Mouse (Mus musculus): ENCODE measurements around the gene Unc50. TPM values are rescaled to one million over a fixed set of nuclear protein-coding genes. Genes with fewer than 3 reads are reported as not detected.
A peak's percentile ranks its signal among the peaks of the same experiment; 100 is the strongest.

The Unc50 gene
- total and polyA plus RNA-seq, 3 experiments, result 41.8 to 75.5 (median 58.5) TPM

DNA sequence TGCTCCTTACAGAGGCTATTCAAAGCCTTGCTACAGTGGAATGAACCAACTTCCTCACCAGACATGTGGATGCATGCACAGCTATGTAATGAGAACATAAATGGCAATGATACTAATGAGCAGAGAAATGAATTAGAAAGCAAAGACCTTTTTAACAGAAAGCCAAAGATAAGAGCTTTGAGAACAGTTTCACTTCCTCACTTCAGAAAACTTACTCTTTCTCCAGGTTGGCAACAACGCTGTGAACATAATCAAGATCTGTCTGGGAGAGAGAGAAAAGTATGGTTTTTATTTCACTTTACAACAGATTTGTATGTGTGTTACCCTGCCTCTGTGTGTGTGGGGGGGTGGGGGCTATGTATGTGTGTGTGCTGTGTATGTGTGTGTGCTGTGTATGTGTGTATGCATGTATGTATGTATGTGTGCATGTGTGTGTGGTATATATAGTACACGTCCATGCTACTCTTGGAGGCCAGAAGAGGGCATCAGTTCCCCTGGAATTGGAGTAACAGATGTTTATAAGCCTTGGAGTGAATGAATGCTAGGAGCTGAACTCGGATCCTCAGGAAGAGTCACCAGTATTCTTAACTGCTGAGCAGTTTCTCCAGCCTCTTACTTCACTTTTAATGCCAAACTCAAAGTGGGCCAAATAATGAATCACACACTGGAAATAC, 36.5 kb downstream of the Unc50 start:
- Histone ChIP-seq H3K4me2 (ENCODE audit: insufficient read depth, low read depth, poor library complexity, severe bottlenecking) (no peak overlapping the region), H3K27me3 (replicated peaks) (no peaks in the 10 kb centered on the region), H3K4me1 (ENCODE audit: control insufficient read depth in 1 of 2, insufficient read depth in 2 of 2) (peaks cover 6 to 31% of the 10 kb centered on the region in 2 experiments), H3K36me3 (replicated peaks in 1 of 2; ENCODE audit: control insufficient read depth in 1 of 2, insufficient read depth in 1 of 2, low read length in 1 of 2) (peaks cover 34 to 57% of the 10 kb centered on the region in 2 experiments), H3K9me3 (replicated peaks; ENCODE audit: low read length) (peaks cover 9% of the 10 kb centered on the region), H3K4me3 (replicated peaks in 1 of 3; ENCODE audit: low read depth in 2 of 3, low read length in 2 of 3, poor library complexity in 1 of 3) (no peak overlapping the region), H3K9ac (ENCODE audit: insufficient read depth, low read depth) (no peak overlapping the region), H3K79me2 (replicated peaks; ENCODE audit: control insufficient read depth, extremely low read depth, insufficient read depth, poor library complexity, severe bottlenecking) (peaks cover 3% of the 10 kb centered on the region), H3K27ac (ENCODE audit: insufficient read depth, low read depth) (peak overlapping the region; percentile 71)
- no peak for DNase-seq (ENCODE audit: extremely low read depth)
- TF ChIP-seq MEF2A (IDR thresholded peaks at IDR 0.05; ENCODE audit: borderline replicate concordance, low read depth, low read length) (0 out of 2 replicates have a peak, but pooled peaks have one; percentile 13), RAD21 (IDR thresholded peaks at IDR 0.05; ENCODE audit: low read depth, low read length) (peak; percentile 52), HCFC1 (IDR thresholded peaks at IDR 0.05; ENCODE audit: low read depth, low read length) (no peak), CTCF (conservative IDR thresholded peaks at IDR 0.05 in 1 of 2, IDR thresholded peaks at IDR 0.05 in 1 of 2; ENCODE audit: low read depth in 2 of 2, low read length in 2 of 2) (peak in 1 of 2 experiments; percentile 55; a peak in 2 of 4 replicates), IRF4 (IDR thresholded peaks at IDR 0.05; ENCODE audit: low read depth, low read length) (peak; percentile 88), KAT2A (IDR thresholded peaks at IDR 0.05; ENCODE audit: insufficient replicate concordance, low read length) (no peak), MAZ (IDR thresholded peaks at IDR 0.05; ENCODE audit: low read depth, low read length) (no peak), ZKSCAN1 (IDR thresholded peaks at IDR 0.05; ENCODE audit: borderline replicate concordance, low read depth, low read length) (no peak), CHD2 (IDR thresholded peaks at IDR 0.05; ENCODE audit: low read length) (no peak), SMC3 (IDR thresholded peaks at IDR 0.05; ENCODE audit: low read depth, low read length) (peak; percentile 55), EP300 (IDR thresholded peaks at IDR 0.05; ENCODE audit: low read length) (peak; percentile 80)
- in situ Hi-C loops (cut with MboI; ENCODE audit: low pct_ligation_motif_present, low pct_unique_long_range_greater_than_20kb, low sequenced_read_pairs) (loop anchor here (10.0 kb wide), 1 partner anchor 192 kb away; no protein-coding TSS in a partner anchor), dilution Hi-C loops (cut with MboI; ENCODE audit: extremely low pct_ligation_motif_present, extremely low pct_unique_long_range_greater_than_20kb, low sequenced_read_pairs) (no loop called here)

DNA sequence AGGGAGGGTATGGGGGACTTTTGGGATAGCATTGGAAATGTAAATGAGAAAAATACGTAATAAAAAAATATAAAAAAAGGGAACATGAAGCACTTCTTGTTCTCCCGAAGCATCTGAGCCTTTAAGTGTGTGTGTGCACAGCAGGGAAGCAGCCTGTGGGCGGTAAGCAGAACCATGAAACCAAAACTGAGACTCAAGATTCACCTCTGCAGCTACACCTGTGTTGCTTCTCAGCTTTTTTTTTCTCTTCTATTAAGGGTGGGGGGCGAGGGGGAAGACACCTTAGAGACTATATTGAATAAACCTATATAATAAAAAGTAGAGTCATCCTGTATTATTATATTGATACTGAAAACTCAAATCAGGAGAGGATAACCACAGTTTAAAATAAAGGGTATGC, 37.9 kb downstream of the Unc50 start:
- dilution Hi-C loops (cut with MboI; ENCODE audit: extremely low pct_ligation_motif_present, extremely low pct_unique_long_range_greater_than_20kb, low sequenced_read_pairs) (no loop called here), in situ Hi-C loops (cut with MboI; ENCODE audit: low pct_ligation_motif_present, low pct_unique_long_range_greater_than_20kb, low sequenced_read_pairs) (loop anchor here (10.0 kb wide), 1 partner anchor 193 kb away; no protein-coding TSS in a partner anchor)
- TF ChIP-seq EP300 (IDR thresholded peaks at IDR 0.05; ENCODE audit: low read length) (peak; percentile 18; the same call in 1 of the 2 replicates), TCF12 (IDR thresholded peaks at IDR 0.05; ENCODE audit: low read depth, low read length) (0 out of 2 replicates have a peak, but pooled peaks have one; percentile 25), IRF4 (IDR thresholded peaks at IDR 0.05; ENCODE audit: low read depth, low read length) (no peak), ZNF384 (IDR thresholded peaks at IDR 0.05; ENCODE audit: low read depth, low read length) (peak; percentile 79)
- H3K4me2 ChIP-seq (ENCODE audit: insufficient read depth, low read depth, poor library complexity, severe bottlenecking), result no peak overlapping the region
- peaks cover 6% of the 10 kb centered on the region for H3K79me2 ChIP-seq (replicated peaks; ENCODE audit: control insufficient read depth, extremely low read depth, insufficient read depth, poor library complexity, severe bottlenecking)
- peaks cover 25 to 49% of the 10 kb centered on the region in 2 experiments for H3K36me3 ChIP-seq (replicated peaks in 1 of 2; ENCODE audit: control insufficient read depth in 1 of 2, insufficient read depth in 1 of 2, low read length in 1 of 2)
- H3K9me3 ChIP-seq (replicated peaks; ENCODE audit: low read length), result peaks cover 9% of the 10 kb centered on the region
- DNase-seq (ENCODE audit: extremely low read depth), result no peak
- H3K4me3 ChIP-seq (replicated peaks in 1 of 3; ENCODE audit: low read depth in 2 of 3, low read length in 2 of 3, poor library complexity in 1 of 3), result no peak overlapping the region
- H3K4me1 ChIP-seq (ENCODE audit: control insufficient read depth in 1 of 2, insufficient read depth in 2 of 2), result peaks cover 14 to 44% of the 10 kb centered on the region in 2 experiments
- no peak overlapping the region for H3K9ac ChIP-seq (ENCODE audit: insufficient read depth, low read depth)
- H3K27me3 ChIP-seq (replicated peaks), result no peaks in the 10 kb centered on the region
- no peak overlapping the region for H3K27ac ChIP-seq (ENCODE audit: insufficient read depth, low read depth)

All from CH12.LX (cell line).